In the genomic region with DNA sequence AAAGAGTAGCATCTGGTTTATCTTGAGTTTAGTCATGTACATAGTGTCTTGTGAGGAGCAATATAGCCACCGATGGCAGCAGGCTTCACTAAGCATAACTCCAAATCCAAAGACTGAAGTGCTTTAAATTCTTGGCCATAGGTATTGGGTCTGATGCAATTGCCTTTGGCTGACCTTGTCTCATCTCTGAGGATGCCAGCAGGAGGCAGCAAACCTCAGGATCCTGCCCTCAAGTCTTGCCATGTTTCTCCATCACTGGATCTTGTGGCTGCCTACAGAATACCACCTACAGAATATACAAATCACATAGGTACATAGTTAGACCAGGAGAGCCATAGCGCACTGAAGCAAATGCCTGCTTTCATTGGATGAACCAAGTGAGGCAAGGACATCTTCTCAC, we compare ENCODE assay signal across 16 mouse cellular contexts. TPM values are rescaled to one million over a fixed set of nuclear protein-coding genes. Genes with fewer than 3 reads are reported as not detected.
A peak's percentile ranks its signal among the peaks of the same experiment; 100 is the strongest.
DNase-seq lines count a peak whose midpoint lies in the region; ATAC-seq and TF ChIP-seq lines count a peak whose summit lies in the region.
"Had no signal": no experiment of that assay in that cellular context is flagged by ENCODE, and none has a peak within 500 bp of the region (broad histone marks: within the 10 kb centered on the region; RNA-seq: fewer than 3 reads in every experiment).

No protein-coding gene starts in this region.

- no peaks in the 10 kb centered on the region for H3K4me1 ChIP-seq in heart, postnatal 0 days (ENCODE audit: control insufficient read depth, insufficient read depth)
- no peaks in the 10 kb centered on the region for H3K4me1 ChIP-seq in lung, embryonic 14.5 days (ENCODE audit: insufficient read depth)
- H3K4me1 ChIP-seq in bone marrow, adult 2 months (ENCODE audit: control insufficient read depth, insufficient read depth, low read length): no peaks in the 10 kb centered on the region

- peak; percentile 12; the same call in 1 of the 2 replicates for TF ChIP-seq CTCF in heart, postnatal 0 days (IDR thresholded peaks at IDR 0.05; ENCODE audit: low read depth)
- peak; percentile 38 for TF ChIP-seq CTCF in lung, embryonic 14.5 days (IDR thresholded peaks at IDR 0.05; ENCODE audit: low read depth)
- TF ChIP-seq CTCF in bone marrow, adult 2 months (IDR thresholded peaks at IDR 0.05; ENCODE audit: control insufficient read depth, insufficient read depth, low read length): peak; percentile 10; the same call in 1 of the 2 replicates

- no peak for ATAC-seq in heart, postnatal 0 days (ENCODE audit: insufficient read depth, low read depth)
- ATAC-seq in lung, embryonic 14.5 days (ENCODE audit: insufficient read depth): no peak
- ATAC-seq in megakaryocyte progenitor cell, adult 5-6 weeks (replicated peaks; ENCODE audit: poor library complexity): peak; percentile 70
- ATAC-seq: activated CD4-positive, CD25-positive, alpha-beta regulatory T cell, adult 4 months; inflammation-experienced regulatory T-cells, adult 6 months had no signal

- H3K4me2 ChIP-seq in heart, postnatal 0 days (ENCODE audit: low read depth, low read length): no peak overlapping the region
- no peak overlapping the region for H3K4me2 ChIP-seq in lung, embryonic 14.5 days
- H3K4me2 ChIP-seq: heart, embryonic 11.5 days; neural tube, embryonic 13.5 days had no signal

- H3K27ac ChIP-seq in heart, postnatal 0 days (ENCODE audit: low read depth): no peak overlapping the region
- H3K27ac ChIP-seq in lung, embryonic 14.5 days (ENCODE audit: low read depth): no peak overlapping the region
- no peak overlapping the region for H3K27ac ChIP-seq in bone marrow, adult 2 months (ENCODE audit: control insufficient read depth, insufficient read depth, low read depth, low read length, poor library complexity)
- H3K27ac ChIP-seq: hindbrain, embryonic 10.5 days; liver, embryonic 14.5 days; neural tube, embryonic 13.5 days had no signal

- no peak for DNase-seq in heart, postnatal 0 days (ENCODE audit: low spot score)
- no peak for DNase-seq in heart, postnatal 4 days
- DNase-seq in lung, embryonic 14.5 days: no peak
- DNase-seq in lung, postnatal 10 days: no peak
- no peak for DNase-seq in frontal cortex, postnatal 10 days (ENCODE audit: low spot score in 2 of 2)
- DNase-seq: cerebellum, adult 11 months; gastrocnemius, postnatal 14 days; thymus, adult 18-20 months had no signal

- no peak overlapping the region for H3K4me3 ChIP-seq in heart, postnatal 0 days (ENCODE audit: low read depth, low read length)
- no peak overlapping the region for H3K4me3 ChIP-seq in lung, embryonic 14.5 days (ENCODE audit: low read depth, low read length)
- H3K4me3 ChIP-seq in bone marrow, adult 2 months (replicated peaks; ENCODE audit: control insufficient read depth, low read depth, low read length): no peak overlapping the region
- H3K4me3 ChIP-seq: hindbrain, embryonic 10.5 days; neural tube, embryonic 13.5 days had no signal

- no peaks in the 10 kb centered on the region for H3K9me3 ChIP-seq in heart, postnatal 0 days (replicated peaks; ENCODE audit: control insufficient read depth, low read length)
- no peaks in the 10 kb centered on the region for H3K9me3 ChIP-seq in lung, embryonic 14.5 days (ENCODE audit: low read depth, low read length)
- H3K9me3 ChIP-seq: hindbrain, embryonic 10.5 days; neural tube, embryonic 13.5 days had no signal

- TF ChIP-seq EP300 in heart, postnatal 0 days (IDR thresholded peaks at IDR 0.05; ENCODE audit: low read depth): no peak

- TF ChIP-seq POLR2A in bone marrow, adult 2 months (IDR thresholded peaks at IDR 0.05; ENCODE audit: borderline replicate concordance, control insufficient read depth, low read depth, low read length): no peak

- H3K27me3 ChIP-seq in heart, postnatal 0 days (ENCODE audit: control insufficient read depth, insufficient read depth, low read length): no peaks in the 10 kb centered on the region
- H3K27me3 ChIP-seq in lung, embryonic 14.5 days (ENCODE audit: insufficient read depth, low read length): no peaks in the 10 kb centered on the region
- H3K27me3 ChIP-seq: neural tube, embryonic 13.5 days had no signal

- no peak overlapping the region for H3K9ac ChIP-seq in heart, postnatal 0 days (replicated peaks; ENCODE audit: low read depth, low read length)
- H3K9ac ChIP-seq in lung, embryonic 14.5 days: no peak overlapping the region
- H3K9ac ChIP-seq: liver, embryonic 14.5 days; neural tube, embryonic 13.5 days had no signal

- 75% methylated on average over 2 of the region's 2 CpGs for WGBS in heart, postnatal 0 days
- WGBS in lung, embryonic 14.5 days: 89% methylated on average over 2 of the region's 2 CpGs
- WGBS in bone marrow, adult 2 months: 85% methylated on average over 2 of the region's 2 CpGs

- H3K36me3 ChIP-seq in heart, postnatal 0 days (replicated peaks; ENCODE audit: control insufficient read depth, insufficient read depth, low read length): no peaks in the 10 kb centered on the region
- no peaks in the 10 kb centered on the region for H3K36me3 ChIP-seq in lung, embryonic 14.5 days (ENCODE audit: insufficient read depth)
- H3K36me3 ChIP-seq: hindbrain, embryonic 10.5 days; neural tube, embryonic 13.5 days had no signal

RNA-seq across cellular contexts. Expression of a gene that starts 7.5 kb away (rescaled TPM):
- 1.9 and 2.4 TPM in 2 replicates for total RNA-seq in heart, postnatal 0 days (2014; rRNA removed; ENCODE audit: low replicate concordance)
- 0.29 and 0.56 TPM in 2 replicates for polyA plus RNA-seq in heart, postnatal 0 days (2015; fragmentation: Nextera tagmentation; extraction: Ambion mirVana)
- 1 to 10 TPM in 1 of 2 experiments, under 1 TPM in 1; 0.86 to 1.1 TPM for total RNA-seq in heart, postnatal 4 days (2021)
- polyA plus RNA-seq in lung, embryonic 14.5 days (2014; fragmentation: Nextera tagmentation; extraction: Ambion mirVana): 30.9 and 32.3 TPM in 2 replicates
- 0.40 and 1.4 TPM in 2 replicates for polyA plus RNA-seq in bone marrow, adult 2 months (2011; ENCODE audit: insufficient read depth, insufficient read length, low replicate concordance, missing spikeins)
- not detected in 2 replicates for total RNA-seq in megakaryocyte progenitor cell, adult 5-6 weeks (2015)
- total RNA-seq in megakaryocyte progenitor cell, adult 5-6 weeks (2017): not detected in 2 replicates
- polyA plus RNA-seq: activated CD4-positive, CD25-positive, alpha-beta regulatory T cell, adult 4 months; inflammation-experienced regulatory T-cells, adult 6 months had no signal
